Mouse (Mus musculus): ENCODE data around the gene Fgf22. TPM values are rescaled to one million over a fixed set of nuclear protein-coding genes. Genes with fewer than 3 reads are reported as not detected.

Fgf22 gene
- polyA plus RNA-seq, 1 experiment = 11.1 TPM

- H3K27me3 ChIP-seq (ENCODE audit: control insufficient read depth, insufficient read depth, low read length) = no peaks in the 10 kb centered on the region
- no peak within 1 kb of the TSS for H3K4me3 ChIP-seq (replicated peaks; ENCODE audit: insufficient read depth, low read depth, low read length)
- H3K27ac ChIP-seq (ENCODE audit: insufficient read depth, low read length) = no peak within 1 kb of the TSS
- H3K4me1 ChIP-seq (ENCODE audit: control insufficient read depth, insufficient read depth, low read length) = peaks cover 9% of the 10 kb centered on the region; the same call in 1 of the 2 replicates
- TF ChIP-seq POLR2A (IDR thresholded peaks at IDR 0.05; ENCODE audit: borderline replicate concordance, insufficient read depth, low read length) (no peak), CTCF (IDR thresholded peaks at IDR 0.05; ENCODE audit: borderline replicate concordance, insufficient read depth, low read depth, low read length) (no peak)
- 70% methylated on average over 4 of the region's 4 CpGs for WGBS
- no peak for DNase-seq
These were observed 36.0 kb downstream of the Fgf22 start, which contains the start of gene Prss57 for GRCm38 (mm10) chr10:79790861-79791260. Gene Prss57 (minus strand): TSS chr10:79790961.

GRCm38 (mm10) chr10:79792339-79793040, 37.6 kb downstream of the Fgf22 start:
- H3K4me1 ChIP-seq (ENCODE audit: control insufficient read depth, insufficient read depth, low read length) = peaks cover 9% of the 10 kb centered on the region; the same call in 1 of the 2 replicates
- TF ChIP-seq CTCF (IDR thresholded peaks at IDR 0.05; ENCODE audit: borderline replicate concordance, insufficient read depth, low read depth, low read length) = no peak
- no peak for TF ChIP-seq POLR2A (IDR thresholded peaks at IDR 0.05; ENCODE audit: borderline replicate concordance, insufficient read depth, low read length)
- peak overlapping the region; percentile 65; the same call in 1 of the 2 replicates for H3K27ac ChIP-seq (ENCODE audit: insufficient read depth, low read length)
- WGBS = 87% methylated on average over 5 of the region's 5 CpGs
- no peaks in the 10 kb centered on the region for H3K27me3 ChIP-seq (ENCODE audit: control insufficient read depth, insufficient read depth, low read length)
- no peak overlapping the region for H3K4me3 ChIP-seq (replicated peaks; ENCODE audit: insufficient read depth, low read depth, low read length)
- DNase-seq = no peak

GRCm38 (mm10) chr10:79793051-79793737, 38.3 kb downstream of the Fgf22 start, which contains the start of gene Palm:
Gene Palm (plus strand): TSS chr10:79793572.
- DNase-seq = peak; percentile 81 to 89
- Histone ChIP-seq H3K27me3 (ENCODE audit: control insufficient read depth, insufficient read depth, low read length) (no peaks in the 10 kb centered on the region), H3K4me3 (replicated peaks; ENCODE audit: insufficient read depth, low read depth, low read length) (peak within 1 kb of the TSS; percentile 93), H3K4me1 (ENCODE audit: control insufficient read depth, insufficient read depth, low read length) (peaks cover 9% of the 10 kb centered on the region; the same call in 1 of the 2 replicates), H3K27ac (ENCODE audit: insufficient read depth, low read length) (peak within 1 kb of the TSS; percentile 92)
- no peak for TF ChIP-seq POLR2A (IDR thresholded peaks at IDR 0.05; ENCODE audit: borderline replicate concordance, insufficient read depth, low read length)
- TF ChIP-seq CTCF (IDR thresholded peaks at IDR 0.05; ENCODE audit: borderline replicate concordance, insufficient read depth, low read depth, low read length) = peak; percentile 83
- 5% methylated on average over 51 of the region's 51 CpGs for WGBS

- no peaks in the 10 kb centered on the region for H3K27me3 ChIP-seq (ENCODE audit: control insufficient read depth, insufficient read depth, low read length)
- DNase-seq = peak in 1 of 2 experiments; percentile 65
- WGBS = 1% methylated on average over 37 of the region's 38 CpGs
- H3K4me3 ChIP-seq (replicated peaks; ENCODE audit: insufficient read depth, low read depth, low read length) = peak overlapping the region; percentile 93
- H3K27ac ChIP-seq (ENCODE audit: insufficient read depth, low read length) = peak overlapping the region; percentile 92
- peaks cover 9% of the 10 kb centered on the region; the same call in 1 of the 2 replicates for H3K4me1 ChIP-seq (ENCODE audit: control insufficient read depth, insufficient read depth, low read length)
- TF ChIP-seq POLR2A (IDR thresholded peaks at IDR 0.05; ENCODE audit: borderline replicate concordance, insufficient read depth, low read length) (no peak), CTCF (IDR thresholded peaks at IDR 0.05; ENCODE audit: borderline replicate concordance, insufficient read depth, low read depth, low read length) (no peak)
These were observed 39.0 kb downstream of the Fgf22 start for GRCm38 (mm10) chr10:79793738-79794490.

GRCm38 (mm10) chr10:79794491-79794931, 39.6 kb downstream of the Fgf22 start:
- 2% methylated on average over 10 of the region's 10 CpGs for WGBS
- H3K27ac ChIP-seq (ENCODE audit: insufficient read depth, low read length) = peak overlapping the region; percentile 92
- H3K27me3 ChIP-seq (ENCODE audit: control insufficient read depth, insufficient read depth, low read length) = no peaks in the 10 kb centered on the region
- peak; percentile 60 to 71 for DNase-seq
- no peak for TF ChIP-seq CTCF (IDR thresholded peaks at IDR 0.05; ENCODE audit: borderline replicate concordance, insufficient read depth, low read depth, low read length)
- TF ChIP-seq POLR2A (IDR thresholded peaks at IDR 0.05; ENCODE audit: borderline replicate concordance, insufficient read depth, low read length) = no peak
- peaks cover 9% of the 10 kb centered on the region; the same call in 1 of the 2 replicates for H3K4me1 ChIP-seq (ENCODE audit: control insufficient read depth, insufficient read depth, low read length)
- H3K4me3 ChIP-seq (replicated peaks; ENCODE audit: insufficient read depth, low read depth, low read length) = peak overlapping the region; percentile 93

- TF ChIP-seq POLR2A (IDR thresholded peaks at IDR 0.05; ENCODE audit: borderline replicate concordance, insufficient read depth, low read length) (no peak), CTCF (IDR thresholded peaks at IDR 0.05; ENCODE audit: borderline replicate concordance, insufficient read depth, low read depth, low read length) (no peak)
- no peak overlapping the region for H3K27ac ChIP-seq (ENCODE audit: insufficient read depth, low read length)
- DNase-seq = no peak
- H3K4me3 ChIP-seq (replicated peaks; ENCODE audit: insufficient read depth, low read depth, low read length) = no peak overlapping the region
- H3K27me3 ChIP-seq (ENCODE audit: control insufficient read depth, insufficient read depth, low read length) = no peaks in the 10 kb centered on the region
- peaks cover 17% of the 10 kb centered on the region for H3K4me1 ChIP-seq (ENCODE audit: control insufficient read depth, insufficient read depth, low read length)
- WGBS = over 99% methylated on average over 3 of the region's 3 CpGs
These were observed 41.0 kb downstream of the Fgf22 start for GRCm38 (mm10) chr10:79795905-79796304.

- no peaks in the 10 kb centered on the region for H3K27me3 ChIP-seq (ENCODE audit: control insufficient read depth, insufficient read depth, low read length)
- TF ChIP-seq CTCF (IDR thresholded peaks at IDR 0.05; ENCODE audit: borderline replicate concordance, insufficient read depth, low read depth, low read length) (no peak), POLR2A (IDR thresholded peaks at IDR 0.05; ENCODE audit: borderline replicate concordance, insufficient read depth, low read length) (no peak)
- H3K27ac ChIP-seq (ENCODE audit: insufficient read depth, low read length) = no peak overlapping the region
- H3K4me3 ChIP-seq (replicated peaks; ENCODE audit: insufficient read depth, low read depth, low read length) = no peak overlapping the region
- WGBS = 30% methylated on average over 15 of the region's 15 CpGs
- H3K4me1 ChIP-seq (ENCODE audit: control insufficient read depth, insufficient read depth, low read length) = peaks cover 28% of the 10 kb centered on the region
- DNase-seq = no peak
These were observed 42.5 kb downstream of the Fgf22 start for GRCm38 (mm10) chr10:79797326-79797725.

All from cerebellum, adult 2 months (tissue).